Mouse (Mus musculus) forebrain, embryonic 10.5 days (tissue): Measurements from ENCODE around the gene Ccdc102a. TPM values are rescaled to one million over a fixed set of nuclear protein-coding genes. Genes with fewer than 3 reads are reported as not detected.
"Not testable (repeated sequence)": the region's sequence is repeated elsewhere in the genome, so short reads cannot be mapped to it uniquely, and the experiment has no call there.

Experiments used
- DNase-seq: peaks from one replicate; pipeline ENCODE4 v3.0.0-alpha.2; 2017; ENCODE audit warnings: low spot score; ENCODE audit errors: extremely low spot score
- H3K27ac ChIP-seq: fragments of 300-500 bp; sonication (generic); 2 replicates; pipeline ENCODE4 v1.5.1; 2016; ENCODE audit warnings: mild to moderate bottlenecking
- H3K27me3 ChIP-seq: fragments of 300-500 bp; sonication (generic); 2 replicates; pipeline ENCODE4 v1.6.1; 2016; ENCODE audit warnings: mild to moderate bottlenecking; ENCODE audit not compliant: poor library complexity, severe bottlenecking
- H3K36me3 ChIP-seq: fragments of 300-500 bp; sonication (generic); replicated peaks from 2 replicates; pipeline ENCODE4 v1.6.1; 2016; ENCODE audit warnings: mild to moderate bottlenecking, moderate library complexity
- H3K4me1 ChIP-seq: fragments of 300-500 bp; sonication (generic); 2 replicates; pipeline ENCODE4 v1.6.1; 2016
- H3K4me3 ChIP-seq: fragments of 300-500 bp; sonication (generic); 2 replicates; pipeline ENCODE4 v1.5.1; 2016; ENCODE audit warnings: mild to moderate bottlenecking, moderate library complexity
- H3K9me3 ChIP-seq: fragments of 300-500 bp; sonication (generic); 2 replicates; pipeline ENCODE4 v1.6.1; 2016; ENCODE audit warnings: mild to moderate bottlenecking, moderate library complexity
- WGBS: fragments of 180-500 bp; shearing (Covaris S2); methylation state at CpG from one replicate; pipeline ENCODE4 v1.1.7; 2016; 5-methylcytosine and 5-hydroxymethylcytosine counted together
- polyA plus RNA-seq: library from polyadenylated mRNA; unstranded; fragments of >200 nt; fragmentation: Nextera tagmentation; extraction: Ambion mirVana; gene quantifications from 2 replicates; pipeline ENCODE4 v1.2.1, GENCODE M21; 2016

The Ccdc102a gene
- polyA plus RNA-seq, 1 experiment from 2014 or later, result 13.5 TPM

GRCm38 (mm10) chr8:94869146-94869545 lies 48.8 kb downstream of the Ccdc102a start:
- Histone ChIP-seq H3K4me3 (no peak overlapping the region), H3K36me3 (peaks cover 34% of the 10 kb centered on the region), H3K27ac (no peak overlapping the region), H3K9me3 (no peaks in the 10 kb centered on the region), H3K27me3 (peaks cover 36% of the 10 kb centered on the region), H3K4me1 (peaks cover 59% of the 10 kb centered on the region)
- WGBS, result 54% methylated on average over 7 of the region's 7 CpGs
- DNase-seq, result no peak

GRCm38 (mm10) chr8:94866921-94867320 lies 51.0 kb downstream of the Ccdc102a start:
- no peak for DNase-seq
- H3K4me3 ChIP-seq, result no peak overlapping the region
- peaks cover 28% of the 10 kb centered on the region for H3K27me3 ChIP-seq
- H3K27ac ChIP-seq, result no peak overlapping the region
- no peaks in the 10 kb centered on the region for H3K9me3 ChIP-seq
- 90% methylated on average over 9 of the region's 9 CpGs for WGBS
- peaks cover 45% of the 10 kb centered on the region for H3K4me1 ChIP-seq
- peaks cover 56% of the 10 kb centered on the region for H3K36me3 ChIP-seq

- Histone ChIP-seq H3K9me3 (no peaks in the 10 kb centered on the region), H3K36me3 (peaks cover 71% of the 10 kb centered on the region), H3K4me3 (no peak overlapping the region), H3K27ac (no peak overlapping the region), H3K27me3 (peaks cover 13% of the 10 kb centered on the region), H3K4me1 (peaks cover 29% of the 10 kb centered on the region)
- WGBS, result 86% methylated on average over 10 of the region's 10 CpGs
- no peak for DNase-seq
Observed at GRCm38 (mm10) chr8:94865292-94865691, 52.6 kb downstream of the Ccdc102a start.

- Histone ChIP-seq H3K36me3 (peaks cover 77% of the 10 kb centered on the region), H3K9me3 (no peaks in the 10 kb centered on the region)
Observed at GRCm38 (mm10) chr8:94863897-94864673, 53.8 kb downstream of the Ccdc102a start.

GRCm38 (mm10) chr8:94862487-94863220 lies 55.2 kb downstream of the Ccdc102a start:
- H3K27ac ChIP-seq, result no peak overlapping the region
- 89% methylated on average over 12 of the region's 12 CpGs for WGBS
- H3K9me3 ChIP-seq, result no peaks in the 10 kb centered on the region
- no peaks in the 10 kb centered on the region for H3K27me3 ChIP-seq
- peaks cover 79% of the 10 kb centered on the region for H3K36me3 ChIP-seq
- no peak overlapping the region for H3K4me3 ChIP-seq
- no peak for DNase-seq
- peaks cover 24% of the 10 kb centered on the region for H3K4me1 ChIP-seq

More at GRCm38 (mm10) chr8:94863897-94864673, 53.8 kb downstream of the Ccdc102a start:
- Histone ChIP-seq H3K4me3 (no peak overlapping the region), H3K4me1 (peaks cover 18% of the 10 kb centered on the region), H3K27me3 (peaks cover under 1% of the 10 kb centered on the region; the same call in 1 of the 2 replicates), H3K27ac (no peak overlapping the region)
- no peak for DNase-seq
- WGBS, result 76% methylated on average over 10 of the region's 10 CpGs

- 80% methylated on average over 8 of the region's 8 CpGs for WGBS
- no peaks in the 10 kb centered on the region for H3K27me3 ChIP-seq
- H3K4me1 ChIP-seq, result peaks cover 21% of the 10 kb centered on the region
- no peaks in the 10 kb centered on the region for H3K9me3 ChIP-seq
- DNase-seq, result peak; percentile 60
- H3K4me3 ChIP-seq, result no peak overlapping the region
- H3K36me3 ChIP-seq, result peaks cover 68% of the 10 kb centered on the region
- no peak overlapping the region for H3K27ac ChIP-seq
Observed at GRCm38 (mm10) chr8:94861352-94861910, 56.5 kb downstream of the Ccdc102a start.

- Histone ChIP-seq H3K9me3 (no peaks in the 10 kb centered on the region), H3K36me3 (peaks cover 54% of the 10 kb centered on the region), H3K27me3 (no peaks in the 10 kb centered on the region), H3K4me3 (peak within 1 kb of the TSS; percentile 100), H3K4me1 (peaks cover 16% of the 10 kb centered on the region), H3K27ac (peak within 1 kb of the TSS; percentile 90)
- WGBS, result under 1% methylated on average over 68 of the region's 68 CpGs
- peak; percentile 89 for DNase-seq
Observed at GRCm38 (mm10) chr8:94857346-94858173, 60.3 kb downstream of the Ccdc102a start, which contains the start of gene Polr2c. TSS of gene Polr2c (plus strand) at chr8:94857450.

- Histone ChIP-seq H3K4me1 (peaks cover 16% of the 10 kb centered on the region), H3K27ac (peak overlapping the region; percentile 60; the same call in 1 of the 2 replicates), H3K27me3 (no peaks in the 10 kb centered on the region), H3K4me3 (peak overlapping the region; percentile 100), H3K36me3 (peaks cover 50% of the 10 kb centered on the region), H3K9me3 (no peaks in the 10 kb centered on the region)
- 31% methylated on average over 5 of the region's 5 CpGs for WGBS
- DNase-seq, result no peak
Observed at GRCm38 (mm10) chr8:94857011-94857345, 60.9 kb downstream of the Ccdc102a start.

GRCm38 (mm10) chr8:94854761-94855160 lies 63.1 kb downstream of the Ccdc102a start:
- H3K9me3 ChIP-seq, H3K27me3 ChIP-seq, DNase-seq, H3K27ac ChIP-seq, H3K4me3 ChIP-seq: not testable (repeated sequence)
- Histone ChIP-seq H3K4me1 (peaks cover 16% of the 10 kb centered on the region), H3K36me3 (peaks cover 51% of the 10 kb centered on the region)
- 89% methylated on average over 11 of the region's 11 CpGs for WGBS

Other genes starting within 250 kb of the Ccdc102a start
- gene Pllp, start 221.8 kb downstream of the Ccdc102a start, polyA plus RNA-seq, result 0.20 and 0.27 TPM in 2 replicates
- gene Ccl22, start 172.5 kb downstream of the Ccdc102a start, polyA plus RNA-seq, result not detected in 2 replicates
- 8.9 and 11.1 TPM in 2 replicates for gene Cx3cl1, start 146.1 kb downstream of the Ccdc102a start, polyA plus RNA-seq
- not detected in 2 replicates for gene Ccl17, start 107.6 kb downstream of the Ccdc102a start, polyA plus RNA-seq
- 51.1 and 56.6 TPM in 2 replicates for gene Coq9, start 79.8 kb downstream of the Ccdc102a start, polyA plus RNA-seq
- gene Ciapin1, start 79.7 kb downstream of the Ccdc102a start, polyA plus RNA-seq, result 178 and 180 TPM in 2 replicates
- gene Polr2c, start 60.6 kb downstream of the Ccdc102a start, polyA plus RNA-seq, result 176 and 179 TPM in 2 replicates
- 14.4 and 14.9 TPM in 2 replicates for gene Dok4, start 41.8 kb downstream of the Ccdc102a start, polyA plus RNA-seq
- gene Adgrg5, start 5.6 kb upstream of the Ccdc102a start, polyA plus RNA-seq, result 0.43 and 0.62 TPM in 2 replicates
- 94.8 and 107 TPM in 2 replicates for gene Adgrg1, start 56.7 kb upstream of the Ccdc102a start, polyA plus RNA-seq
- gene Adgrg3, start 99.6 kb upstream of the Ccdc102a start, polyA plus RNA-seq, result 4.9 and 5.2 TPM in 2 replicates
- 0.18 and 0.24 TPM in 2 replicates for gene Drc7, start 137.0 kb upstream of the Ccdc102a start, polyA plus RNA-seq
- gene Katnb1, start 163.1 kb upstream of the Ccdc102a start, polyA plus RNA-seq, result 30.7 and 33.1 TPM in 2 replicates